Mouse (Mus musculus) G1E (cell line): ENCODE results near the gene 2510002D24Rik.

Experiments
- CTCF ChIP-seq: IDR thresholded peaks from 2 replicates; pipeline ENCODE4 v1.5.1; 2012; ENCODE audit warnings: low read depth, low read length, inconsistent platforms, mixed read lengths
- GATA1 ChIP-seq: IDR thresholded peaks from 2 replicates; pipeline ENCODE4 v1.6.1; 2012; ENCODE audit warnings: borderline replicate concordance, low read length, inconsistent platforms, mixed read lengths
- TAL1 ChIP-seq: conservative IDR thresholded peaks from 2 replicates; pipeline ENCODE4 v1.6.1; 2012; ENCODE audit warnings: low read depth, low read length, inconsistent platforms, mixed read lengths

DNA sequence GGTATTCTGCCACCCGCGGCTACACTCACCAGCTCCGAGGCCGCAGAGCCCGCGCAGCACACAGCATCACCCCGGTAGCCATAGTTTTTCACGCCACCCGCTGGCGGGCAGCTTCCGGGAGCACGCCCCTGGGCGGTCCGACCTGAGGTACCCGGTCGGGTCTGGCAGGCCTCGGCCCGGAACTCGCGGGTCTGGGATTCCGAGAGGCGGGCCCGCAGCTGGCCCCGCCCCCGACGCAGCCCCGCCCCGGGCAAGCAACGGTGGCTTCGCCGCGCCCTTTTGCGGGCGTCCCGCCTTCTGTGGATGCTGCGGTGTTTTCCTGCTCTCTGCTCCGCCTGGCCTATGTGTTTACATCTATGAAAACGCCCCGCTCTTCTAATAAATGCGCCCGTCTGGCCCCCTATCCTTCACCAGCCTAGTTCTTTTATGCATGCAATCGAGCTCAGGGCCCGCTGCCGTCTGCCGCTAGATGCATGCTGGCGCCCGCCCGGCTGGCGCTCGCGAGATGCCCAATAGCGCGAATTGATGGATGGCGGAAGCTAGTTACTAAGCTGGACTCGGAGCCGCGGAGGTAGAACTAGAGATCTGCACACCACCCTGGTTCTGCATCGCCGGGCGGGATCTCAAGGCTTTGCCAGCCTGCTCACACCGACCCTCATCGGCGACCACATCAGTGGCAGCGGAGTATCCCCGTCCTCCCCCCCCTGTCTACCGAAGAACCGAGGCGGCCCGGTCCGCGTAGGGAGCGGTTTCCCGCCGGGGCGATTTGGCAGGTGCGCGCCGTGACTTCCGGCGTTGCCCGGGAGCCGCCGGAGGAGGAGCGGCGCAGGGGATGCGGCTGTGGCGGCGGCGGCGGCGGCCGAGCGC lies 40.3 kb downstream of the 2510002D24Rik start, which contains the start of the genes Mrpl40 and Hira:
- TF ChIP-seq CTCF (no peak), TAL1 (no peak), GATA1 (no peak)
